8 mouse cellular contexts compared by ENCODE assay signal in genomic region chr7:16816078-16816474, GRCm38 (mm10). TPM values are rescaled to one million over a fixed set of nuclear protein-coding genes. Genes with fewer than 3 reads are reported as not detected.
DNase-seq lines count a peak whose midpoint lies in the region; ATAC-seq and TF ChIP-seq lines count a peak whose summit lies in the region.

No protein-coding gene starts in this region.

- no peaks in the 10 kb centered on the region for H3K9me3 ChIP-seq in embryonic facial prominence, embryonic 10.5 days
- H3K9me3 ChIP-seq in limb, embryonic 15.5 days = no peaks in the 10 kb centered on the region
- H3K9me3 ChIP-seq in midbrain, postnatal 0 days (ENCODE audit: low read length) = no peaks in the 10 kb centered on the region

- H3K4me1 ChIP-seq in embryonic facial prominence, embryonic 10.5 days = peaks cover 74% of the 10 kb centered on the region
- H3K4me1 ChIP-seq in limb, embryonic 15.5 days = peaks cover 51% of the 10 kb centered on the region
- peaks cover 46% of the 10 kb centered on the region for H3K4me1 ChIP-seq in midbrain, postnatal 0 days (ENCODE audit: insufficient read depth, low read length)

- peak; percentile 87 for DNase-seq in A20 (ENCODE audit: low read depth, low spot score)
- DNase-seq in adrenal gland, postnatal 25 days = peak; percentile 83
- DNase-seq in embryonic facial prominence, embryonic 10.5 days (ENCODE audit: low spot score) = peak; percentile 92
- peak; percentile 99 for DNase-seq in heart, adult 11 months
- peak; percentile 84 for DNase-seq in kidney, adult 18-20 months
- DNase-seq in midbrain, postnatal 0 days (ENCODE audit: low spot score) = peak; percentile 93
- peak; percentile 76 to 87 for DNase-seq in spleen, postnatal 4 days (ENCODE audit: low spot score in 2 of 2)

- peak overlapping the region; percentile 85 for H3K4me2 ChIP-seq in limb, embryonic 15.5 days
- peak overlapping the region; percentile 94 for H3K4me2 ChIP-seq in midbrain, postnatal 0 days (ENCODE audit: low read depth, low read length, poor library complexity, severe bottlenecking)

- H3K27ac ChIP-seq in embryonic facial prominence, embryonic 10.5 days (replicated peaks) = peak overlapping the region; percentile 97
- peak overlapping the region; percentile 96 for H3K27ac ChIP-seq in limb, embryonic 15.5 days
- peak overlapping the region; percentile 94 for H3K27ac ChIP-seq in midbrain, postnatal 0 days (ENCODE audit: low read depth, low read length)

- peak overlapping the region; percentile 99 for H3K9ac ChIP-seq in limb, embryonic 15.5 days
- peak overlapping the region; percentile 75 for H3K9ac ChIP-seq in midbrain, postnatal 0 days (replicated peaks; ENCODE audit: low read length, poor library complexity, severe bottlenecking)

- H3K27me3 ChIP-seq in embryonic facial prominence, embryonic 10.5 days (replicated peaks; ENCODE audit: low read depth, poor library complexity, severe bottlenecking) = peaks cover 26% of the 10 kb centered on the region
- H3K27me3 ChIP-seq in limb, embryonic 15.5 days = peaks cover 19% of the 10 kb centered on the region
- H3K27me3 ChIP-seq in midbrain, postnatal 0 days (ENCODE audit: insufficient read depth, low read length) = no peaks in the 10 kb centered on the region

- no peak for TF ChIP-seq CTCF in midbrain, postnatal 0 days (IDR thresholded peaks at IDR 0.05)

- under 1% methylated on average over 55 of the region's 55 CpGs for WGBS in embryonic facial prominence, embryonic 10.5 days
- WGBS in limb, embryonic 15.5 days = under 1% methylated on average over 53 of the region's 55 CpGs
- WGBS in midbrain, postnatal 0 days = 3% methylated on average over 29 of the region's 55 CpGs

- ATAC-seq in limb, embryonic 15.5 days (ENCODE audit: insufficient number of reproducible peaks, low FRiP score, low TSS enrichment, low read depth) = peak; percentile 66
- peak; percentile 79 for ATAC-seq in midbrain, postnatal 0 days (ENCODE audit: low FRiP score)

- peak overlapping the region; percentile 79 for H3K4me3 ChIP-seq in embryonic facial prominence, embryonic 10.5 days
- peak overlapping the region; percentile 89 for H3K4me3 ChIP-seq in limb, embryonic 15.5 days
- peak overlapping the region; percentile 69 for H3K4me3 ChIP-seq in midbrain, postnatal 0 days (ENCODE audit: low read depth, low read length)

- peaks cover 28% of the 10 kb centered on the region for H3K36me3 ChIP-seq in embryonic facial prominence, embryonic 10.5 days (replicated peaks)
- H3K36me3 ChIP-seq in limb, embryonic 15.5 days = peaks cover 18% of the 10 kb centered on the region
- H3K36me3 ChIP-seq in midbrain, postnatal 0 days (ENCODE audit: insufficient read depth, low read length) = no peaks in the 10 kb centered on the region

RNA-seq across cellular contexts. Expression of gene Strn4, which starts 0.4 kb away (rescaled TPM):
- 73.7 and 116 TPM in 2 replicates for total RNA-seq in adrenal gland, postnatal 25 days (2021)
- polyA plus RNA-seq in embryonic facial prominence, embryonic 10.5 days (2016; fragmentation: Nextera tagmentation; extraction: Ambion mirVana) = 129 and 131 TPM in 2 replicates
- polyA plus RNA-seq in limb, embryonic 15.5 days (2015; fragmentation: Nextera tagmentation; extraction: Ambion mirVana) = 85.8 and 96.1 TPM in 2 replicates
- 252 and 291 TPM in 2 replicates for total RNA-seq in midbrain, postnatal 0 days (2014; rRNA removed)
- 156 and 165 TPM in 2 replicates for polyA plus RNA-seq in midbrain, postnatal 0 days (2015; fragmentation: Nextera tagmentation; extraction: Ambion mirVana)

RNA-seq across cellular contexts. Expression of gene Fkrp, which starts 0.5 kb away (rescaled TPM):
- total RNA-seq in adrenal gland, postnatal 25 days (2021) = 27.5 and 28.2 TPM in 2 replicates
- 26.1 and 28.5 TPM in 2 replicates for polyA plus RNA-seq in embryonic facial prominence, embryonic 10.5 days (2016; fragmentation: Nextera tagmentation; extraction: Ambion mirVana)
- polyA plus RNA-seq in limb, embryonic 15.5 days (2015; fragmentation: Nextera tagmentation; extraction: Ambion mirVana) = 25.8 and 27.1 TPM in 2 replicates
- 81.4 and 85.9 TPM in 2 replicates for total RNA-seq in midbrain, postnatal 0 days (2014; rRNA removed)
- 50.0 and 53.5 TPM in 2 replicates for polyA plus RNA-seq in midbrain, postnatal 0 days (2015; fragmentation: Nextera tagmentation; extraction: Ambion mirVana)

RNA-seq across cellular contexts. Expression of gene Prkd2, which starts 26.6 kb away (rescaled TPM):
- total RNA-seq in adrenal gland, postnatal 25 days (2021) = 17.5 and 23.9 TPM in 2 replicates
- 12.9 and 13.1 TPM in 2 replicates for polyA plus RNA-seq in embryonic facial prominence, embryonic 10.5 days (2016; fragmentation: Nextera tagmentation; extraction: Ambion mirVana)
- 20.5 and 21.9 TPM in 2 replicates for polyA plus RNA-seq in limb, embryonic 15.5 days (2015; fragmentation: Nextera tagmentation; extraction: Ambion mirVana)
- total RNA-seq in midbrain, postnatal 0 days (2014; rRNA removed) = 3.2 and 4.9 TPM in 2 replicates
- polyA plus RNA-seq in midbrain, postnatal 0 days (2015; fragmentation: Nextera tagmentation; extraction: Ambion mirVana) = 3.9 TPM in 2 replicates

RNA-seq across cellular contexts. Expression of gene Slc1a5, which starts 34.9 kb away (rescaled TPM):
- 92.7 and 99.0 TPM in 2 replicates for total RNA-seq in adrenal gland, postnatal 25 days (2021)
- 37.3 and 40.5 TPM in 2 replicates for polyA plus RNA-seq in embryonic facial prominence, embryonic 10.5 days (2016; fragmentation: Nextera tagmentation; extraction: Ambion mirVana)
- 32.5 and 39.5 TPM in 2 replicates for polyA plus RNA-seq in limb, embryonic 15.5 days (2015; fragmentation: Nextera tagmentation; extraction: Ambion mirVana)
- 15.2 and 20.1 TPM in 2 replicates for total RNA-seq in midbrain, postnatal 0 days (2014; rRNA removed)
- polyA plus RNA-seq in midbrain, postnatal 0 days (2015; fragmentation: Nextera tagmentation; extraction: Ambion mirVana) = 8.9 and 9.2 TPM in 2 replicates

RNA-seq across cellular contexts. Expression of gene Dact3, which starts 59.0 kb away (rescaled TPM):
- total RNA-seq in adrenal gland, postnatal 25 days (2021) = 1.8 and 2.8 TPM in 2 replicates
- 5.5 and 6.0 TPM in 2 replicates for polyA plus RNA-seq in embryonic facial prominence, embryonic 10.5 days (2016; fragmentation: Nextera tagmentation; extraction: Ambion mirVana)
- 4.0 TPM in 2 replicates for polyA plus RNA-seq in limb, embryonic 15.5 days (2015; fragmentation: Nextera tagmentation; extraction: Ambion mirVana)
- total RNA-seq in midbrain, postnatal 0 days (2014; rRNA removed) = 86.0 and 107 TPM in 2 replicates
- polyA plus RNA-seq in midbrain, postnatal 0 days (2015; fragmentation: Nextera tagmentation; extraction: Ambion mirVana) = 7.5 and 7.7 TPM in 2 replicates

Comparison
In these comparisons a context has a peak if more than half of its experiments do, and no peak if none do; other contexts are left out.
1. Peak in every context shown above with its lines: DNase-seq, ATAC-seq, H3K4me3 ChIP-seq and H3K27ac ChIP-seq.